Mouse (Mus musculus) left cerebral cortex, postnatal 25 days (tissue): ENCODE measurements around the gene Sned1. TPM values are rescaled to one million over a fixed set of nuclear protein-coding genes. Genes with fewer than 3 reads are reported as not detected.

Experiments used
- DNase-seq, 2 experiments: peaks; one replicate each; pipeline ENCODE4 v3.0.0; 2022; ENCODE audit warnings: low spot score in 2 of 2, mixed read lengths in 1 of 2
- intact Hi-C: fragments of 180-260 bp; cut with DNase I; formaldehyde crosslinking; loops from one replicate; pipeline ENCODE4 v1.15.1; 2025
- total RNA-seq, 2 experiments: library from RNA; stranded (reverse); gene quantifications; 2 replicates each; pipeline ENCODE4 v1.2.3; 2021

The Sned1 gene
- total RNA-seq, 2 experiments from 2014 or later: 6.1 to 6.9 TPM

GRCm38 (mm10) chr1:93227303-93227975, 8.2 kb upstream of the Sned1 start:
- DNase-seq: peak in 1 of 2 experiments; percentile 17
- intact Hi-C loops: no loop called here

GRCm38 (mm10) chr1:93227976-93228365, 7.7 kb upstream of the Sned1 start:
- intact Hi-C loops: no loop called here
- no peak for DNase-seq

- intact Hi-C loops: no loop called here
- DNase-seq: no peak
Measured at GRCm38 (mm10) chr1:93229221-93229620, 6.4 kb upstream of the Sned1 start.

GRCm38 (mm10) chr1:93229626-93230025, 6.0 kb upstream of the Sned1 start:
- intact Hi-C loops: no loop called here
- no peak for DNase-seq

DNA sequence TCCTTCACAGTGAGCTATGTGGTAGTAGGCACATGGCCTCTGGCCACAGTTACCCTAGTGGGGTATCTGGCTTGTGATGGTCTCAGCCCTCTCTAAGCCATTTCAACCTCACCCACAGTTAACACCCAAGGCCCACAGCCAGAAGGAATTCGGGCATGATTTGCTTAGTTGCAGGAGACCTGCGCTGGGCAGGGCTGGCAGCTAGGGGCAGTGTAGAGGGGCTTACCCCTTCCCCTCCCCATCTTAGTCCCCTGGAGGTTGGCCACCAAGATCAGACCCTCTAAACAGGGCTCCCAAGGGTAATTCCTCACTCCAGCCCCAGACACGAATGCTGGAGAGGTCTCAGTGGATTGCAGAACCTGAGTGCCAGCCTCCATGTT, 894 bp downstream of the Sned1 start:
- intact Hi-C loops: no loop called here
- no peak for DNase-seq

- intact Hi-C loops: no loop called here
Measured at GRCm38 (mm10) chr1:93237676-93238075, 2.0 kb downstream of the Sned1 start.

DNA sequence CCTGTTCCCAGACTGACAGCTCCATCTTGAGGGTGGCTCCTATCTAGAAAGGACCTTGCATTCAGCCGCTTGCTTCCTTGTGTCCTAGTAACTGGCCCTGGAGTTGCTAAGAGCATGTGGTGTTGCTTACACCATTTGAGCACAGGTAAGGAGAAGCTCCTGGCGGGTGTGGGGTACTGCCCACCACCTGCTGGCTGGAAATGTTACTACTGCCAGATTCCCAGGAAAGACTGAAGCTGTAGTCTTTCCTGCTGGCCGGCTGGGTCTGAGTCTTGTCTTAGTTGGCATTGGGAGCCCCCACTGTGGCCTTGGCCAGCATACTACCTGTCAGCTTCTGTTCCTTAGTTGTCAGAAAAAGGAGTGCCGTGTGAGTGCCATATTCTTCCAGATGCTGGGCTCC, 2.6 kb downstream of the Sned1 start:
- DNase-seq: peak; percentile 16 to 33
- intact Hi-C loops: no loop called here

More at GRCm38 (mm10) chr1:93237676-93238075, 2.0 kb downstream of the Sned1 start:
- no peak for DNase-seq

DNA sequence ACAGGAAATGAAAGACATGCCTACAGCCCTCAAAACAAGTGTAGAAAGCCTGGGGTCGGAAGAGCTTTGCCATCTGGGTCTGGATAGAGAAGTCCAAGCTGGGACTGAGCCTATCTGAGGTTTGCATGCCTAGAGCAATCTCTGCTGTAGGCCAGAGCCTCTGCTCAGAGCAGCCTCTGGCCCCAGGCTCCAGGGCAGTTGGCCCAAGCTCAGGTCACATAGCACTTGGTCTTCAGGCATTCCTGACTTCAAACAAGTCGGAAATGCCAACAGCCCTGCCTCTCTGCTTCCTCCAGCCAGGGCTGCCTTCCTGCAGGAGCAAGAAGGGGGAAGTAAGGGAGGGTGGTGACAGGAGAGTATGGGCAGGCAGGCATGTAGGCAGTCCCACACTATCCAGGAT, 10.3 kb downstream of the Sned1 start:
- no peak for DNase-seq
- intact Hi-C loops: no loop called here

DNA sequence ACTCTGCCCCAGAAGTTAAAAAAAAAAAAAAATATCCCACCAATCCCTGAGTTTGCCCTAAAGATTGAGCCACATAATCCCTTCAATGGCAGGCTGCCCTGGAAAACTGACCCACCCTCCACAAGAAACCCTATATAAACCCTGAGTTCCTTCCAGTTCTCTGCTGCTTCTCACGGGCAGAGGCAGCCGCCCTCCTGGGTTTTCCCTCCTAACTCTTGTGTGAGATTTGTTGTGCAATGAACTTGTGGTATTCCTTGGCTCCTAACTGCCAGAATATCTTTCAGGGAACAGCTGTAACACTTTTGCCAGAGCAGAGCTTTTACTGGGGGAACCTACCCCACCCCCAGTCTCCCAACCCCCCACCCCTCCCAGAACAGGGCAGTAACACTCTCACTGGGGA, 16.9 kb downstream of the Sned1 start:
- no peak for DNase-seq
- intact Hi-C loops: no loop called here

GRCm38 (mm10) chr1:93255761-93256160, 20.1 kb downstream of the Sned1 start:
- intact Hi-C loops: no loop called here
- no peak for DNase-seq

GRCm38 (mm10) chr1:93257560-93257959, 21.9 kb downstream of the Sned1 start:
- intact Hi-C loops: no loop called here
- no peak for DNase-seq

DNA sequence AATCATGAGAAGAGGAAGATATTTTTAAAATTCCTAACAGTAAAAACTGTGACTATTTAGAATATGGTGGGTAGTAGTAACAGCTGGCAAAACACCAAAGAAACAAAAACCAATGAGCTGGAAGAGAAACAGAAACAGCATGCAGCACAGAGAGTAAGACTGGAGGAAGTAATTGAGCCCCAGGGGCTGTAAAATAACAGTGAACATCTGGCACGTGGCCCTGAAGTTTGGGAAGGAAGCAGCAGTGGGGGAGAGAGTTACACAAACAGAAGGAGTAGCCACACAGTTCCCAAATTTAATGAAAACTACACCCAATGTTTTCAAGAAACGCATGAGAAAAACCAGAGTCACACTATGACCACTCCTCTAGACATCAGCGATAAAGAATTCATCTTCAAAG, 31.6 kb downstream of the Sned1 start:
- intact Hi-C loops: no loop called here

GRCm38 (mm10) chr1:93268246-93268645, 32.6 kb downstream of the Sned1 start:
- DNase-seq: no peak
- intact Hi-C loops: no loop called here

More for the DNA sequence above, 31.6 kb downstream of the Sned1 start:
- DNase-seq: no peak

- intact Hi-C loops: no loop called here
- DNase-seq: no peak
Measured at GRCm38 (mm10) chr1:93270516-93271240, 35.0 kb downstream of the Sned1 start.

DNA sequence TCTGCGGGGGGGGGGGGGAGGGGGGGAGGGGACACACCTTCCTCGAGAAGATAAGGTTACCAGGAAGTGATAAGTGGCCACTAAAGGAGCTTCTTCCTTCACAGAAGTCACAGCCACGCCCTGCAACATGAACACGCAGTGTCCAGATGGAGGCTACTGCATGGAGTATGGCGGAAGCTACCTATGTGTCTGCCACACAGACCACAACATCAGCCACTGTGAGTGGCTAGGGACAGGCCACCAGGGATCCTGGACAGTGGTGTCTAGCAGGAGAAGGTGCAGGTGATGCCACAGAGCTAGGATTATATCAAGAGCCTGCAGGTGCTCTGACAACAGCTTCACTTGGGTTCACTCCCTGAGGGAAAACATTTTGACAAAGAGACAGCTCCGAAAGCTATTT, 36.1 kb downstream of the Sned1 start:
- intact Hi-C loops: no loop called here
- DNase-seq: no peak

- no peak for DNase-seq
- intact Hi-C loops: no loop called here
Measured at GRCm38 (mm10) chr1:93272409-93272821, 36.8 kb downstream of the Sned1 start.

- no peak for DNase-seq
- intact Hi-C loops: no loop called here
Measured at GRCm38 (mm10) chr1:93275561-93275960, 39.9 kb downstream of the Sned1 start.

GRCm38 (mm10) chr1:93277041-93277440, 41.4 kb downstream of the Sned1 start:
- no peak for DNase-seq
- intact Hi-C loops: no loop called here

GRCm38 (mm10) chr1:93289678-93290214, 54.1 kb downstream of the Sned1 start:
- intact Hi-C loops: no loop called here
- DNase-seq: no peak

DNA sequence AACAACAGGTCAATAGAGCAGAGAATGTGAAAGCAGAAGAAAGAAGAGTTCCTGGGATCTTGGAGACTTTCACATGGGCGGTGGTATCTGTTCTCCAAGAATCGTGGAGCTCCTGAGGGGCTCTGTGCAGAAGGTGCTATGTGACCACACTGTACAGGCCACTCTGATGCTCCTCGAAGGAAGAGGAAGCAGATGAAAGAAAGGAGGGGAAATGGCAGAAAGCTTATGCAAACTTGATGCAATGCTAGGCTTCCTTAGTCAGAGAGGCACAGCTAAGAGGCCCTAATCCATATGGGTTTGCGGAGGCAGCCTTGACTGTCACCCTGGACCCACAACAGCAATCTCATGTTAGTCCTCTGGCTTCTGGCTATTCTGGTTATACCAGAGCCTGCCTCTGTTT, 55.3 kb downstream of the Sned1 start:
- DNase-seq: no peak
- intact Hi-C loops: no loop called here

- intact Hi-C loops: no loop called here
- DNase-seq: no peak
Measured at GRCm38 (mm10) chr1:93291591-93291990, 56.0 kb downstream of the Sned1 start.
